Mouse (Mus musculus) right cerebral cortex, postnatal 4 days (tissue): ENCODE results near the gene Aurkaip1.
"Not testable (repeated sequence)": the region's sequence is repeated elsewhere in the genome, so short reads cannot be mapped to it uniquely, and the experiment has no call there.

ENCODE experiments used
- DNase-seq: peaks from one replicate; pipeline ENCODE4 v3.0.0-alpha.2; 2022

Gene Aurkaip1

GRCm38 (mm10) chr4:155831205-155831766 lies at the start of gene Aurkaip1:
Gene Aurkaip1, plus strand, starts transcription at chr4:155831272.
- DNase-seq, result peak; percentile 97

GRCm38 (mm10) chr4:155783486-155784080 lies 47.5 kb upstream of the Aurkaip1 start:
- DNase-seq, result no peak

DNA sequence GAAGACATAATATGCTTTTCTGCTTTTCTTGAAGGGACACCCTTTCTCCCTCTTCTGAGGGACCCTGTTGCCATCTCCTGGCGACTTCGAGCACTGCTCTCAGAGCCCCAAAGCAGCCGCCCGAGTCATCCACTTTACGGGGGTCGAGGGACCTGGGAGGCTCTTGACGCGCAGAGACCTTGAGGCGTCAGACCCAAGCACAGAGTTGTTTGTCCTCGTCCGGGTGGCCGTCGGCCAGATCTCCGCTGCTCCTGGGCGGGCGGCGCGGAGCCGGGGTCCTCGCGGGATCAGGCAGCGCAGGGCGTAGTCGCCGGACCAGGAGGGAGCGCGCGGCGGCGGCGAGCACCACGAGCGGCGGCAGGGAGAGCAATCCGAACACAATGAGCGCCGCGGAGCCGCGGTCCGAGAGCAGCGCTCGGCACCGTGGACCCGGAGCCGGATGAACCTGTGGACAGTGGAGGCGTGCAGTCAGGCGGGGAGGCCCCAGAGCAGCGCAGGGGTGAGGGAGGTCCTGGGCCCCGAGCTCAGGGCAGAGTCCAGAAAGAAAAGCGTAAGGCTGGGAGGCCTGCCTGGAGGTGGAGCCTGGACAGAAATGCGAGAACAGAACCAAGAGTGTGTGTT lies 46.9 kb upstream of the Aurkaip1 start:
- peak; percentile 75 for DNase-seq

GRCm38 (mm10) chr4:155785246-155785645 lies 45.8 kb upstream of the Aurkaip1 start:
- no peak for DNase-seq

- DNase-seq, result no peak
Observed at GRCm38 (mm10) chr4:155785819-155786218, 45.3 kb upstream of the Aurkaip1 start, which contains the start of gene Tmem88b. Gene Tmem88b, minus strand, starts transcription at chr4:155785874.

GRCm38 (mm10) chr4:155788300-155788699 lies 42.8 kb upstream of the Aurkaip1 start:
- no peak for DNase-seq

DNA sequence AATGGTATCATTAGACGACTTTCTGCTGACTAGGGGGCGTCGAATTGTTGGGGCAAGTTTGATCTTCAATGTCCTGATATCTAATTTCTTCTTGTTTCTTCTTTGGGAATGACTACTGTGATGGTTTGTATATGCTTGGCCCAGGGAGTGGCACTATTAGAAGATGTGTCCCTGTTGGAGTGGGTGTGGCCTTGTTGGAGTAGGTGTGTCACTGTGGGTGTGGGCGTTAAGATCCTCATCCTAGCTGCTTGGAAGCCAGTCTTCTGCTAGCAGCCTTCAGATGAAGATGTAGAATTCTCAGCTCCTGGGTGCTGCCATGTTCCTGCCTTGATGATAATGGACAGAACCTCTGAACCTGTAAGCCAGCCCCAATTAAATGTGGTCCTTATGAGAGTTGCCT lies 42.2 kb upstream of the Aurkaip1 start:
- DNase-seq, result not testable (repeated sequence)

DNA sequence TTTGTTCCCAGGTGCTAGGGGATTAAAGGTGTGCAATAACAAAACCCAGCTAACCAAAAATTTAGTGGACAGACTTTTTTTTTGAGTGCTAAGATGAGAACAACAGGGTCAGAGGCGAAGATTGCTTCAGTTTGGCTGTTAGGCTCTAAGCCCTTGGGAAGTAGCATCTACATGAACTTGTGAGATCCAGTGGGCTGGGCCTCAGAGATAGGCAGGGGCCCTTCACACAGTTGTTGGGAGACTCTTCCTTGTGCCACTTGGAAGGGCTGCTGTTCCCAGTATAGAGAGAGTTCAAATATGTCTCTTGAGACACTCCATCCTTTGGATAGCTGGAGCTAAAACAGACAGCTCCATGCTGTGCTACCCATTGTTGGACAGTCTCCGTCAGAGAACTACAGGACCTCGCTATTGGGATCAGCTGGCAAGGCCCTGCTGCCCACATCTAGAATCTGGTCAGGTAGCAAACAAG lies 41.0 kb upstream of the Aurkaip1 start, which contains the start of gene Ankrd65:
Gene Ankrd65, plus strand, starts transcription at position 419 of the 469 bp plus-strand sequence.
- no peak for DNase-seq

- DNase-seq, result no peak
Observed at GRCm38 (mm10) chr4:155790650-155791161, 40.4 kb upstream of the Aurkaip1 start.

- no peak for DNase-seq
Observed at GRCm38 (mm10) chr4:155791240-155791933, 39.7 kb upstream of the Aurkaip1 start.

- DNase-seq, result no peak
Observed at GRCm38 (mm10) chr4:155793730-155794129, 37.3 kb upstream of the Aurkaip1 start.

- DNase-seq, result no peak
Observed at GRCm38 (mm10) chr4:155802075-155802474, 29.0 kb upstream of the Aurkaip1 start.

DNA sequence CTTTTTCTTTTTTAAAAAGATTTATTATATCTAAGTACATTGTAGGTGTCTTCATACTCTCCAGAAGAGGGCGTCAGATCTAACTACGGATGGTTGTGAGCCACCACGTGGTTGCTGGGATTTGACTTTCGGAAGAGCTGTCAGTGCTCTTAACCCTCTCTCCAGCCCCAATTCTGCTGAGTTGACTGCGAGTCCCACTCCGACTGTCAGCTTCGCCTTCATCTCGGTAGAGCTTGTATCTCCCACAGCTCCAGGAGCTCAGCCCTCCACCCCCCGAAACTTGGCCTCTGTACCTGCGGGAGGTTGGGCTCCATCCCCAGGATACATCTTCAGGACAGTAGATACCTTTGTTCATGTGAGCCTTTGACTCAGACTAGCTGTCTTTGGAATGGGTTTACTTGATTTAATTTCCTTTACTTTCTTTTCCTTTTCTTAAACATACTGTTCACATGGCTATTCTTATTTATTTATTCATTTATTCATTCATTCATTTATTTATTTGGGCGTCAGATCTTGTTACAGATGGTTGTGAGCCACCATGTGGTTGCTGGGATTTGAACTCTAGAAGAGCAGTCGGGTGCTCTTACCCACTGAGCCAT lies 28.2 kb upstream of the Aurkaip1 start, which contains the start of gene Mrpl20:
Gene Mrpl20, plus strand, starts transcription at position 138 of the 599 bp plus-strand sequence.
- DNase-seq, result no peak

DNA sequence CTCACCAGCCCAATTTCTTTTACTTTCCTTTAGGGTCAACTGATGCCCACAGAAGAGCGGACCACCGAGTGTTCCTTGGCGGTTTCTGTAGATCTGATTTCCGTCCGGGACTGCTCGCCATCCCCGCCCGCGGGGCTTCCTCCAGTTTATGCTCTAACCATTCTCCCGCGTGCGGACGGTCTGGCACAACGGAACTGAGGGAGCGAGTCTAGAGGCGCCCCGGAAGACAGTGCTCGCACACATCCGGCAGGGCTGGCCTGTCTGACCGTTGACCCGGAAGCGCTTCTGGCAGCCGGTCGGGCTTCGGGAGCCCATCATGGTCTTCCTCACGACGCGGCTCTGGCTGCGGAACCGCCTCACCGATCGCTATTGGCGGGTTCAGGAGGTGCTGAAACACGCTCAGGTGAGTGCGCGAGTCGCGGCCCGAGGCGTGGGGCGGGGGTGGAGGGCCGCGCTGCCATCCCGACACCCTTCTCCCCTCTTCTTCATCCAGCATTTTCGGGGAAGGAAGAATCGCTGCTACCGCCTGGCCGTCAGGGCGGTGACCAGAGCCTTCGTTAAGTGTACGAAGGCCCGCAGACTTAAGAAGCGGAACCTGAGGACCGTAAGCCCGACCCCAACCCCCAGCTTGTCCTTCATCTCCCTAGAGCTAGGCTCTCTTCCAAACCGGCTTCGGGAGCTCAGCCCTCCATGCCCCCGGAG lies 27.6 kb upstream of the Aurkaip1 start:
- peak; percentile 99 for DNase-seq

- DNase-seq, result no peak
Observed at GRCm38 (mm10) chr4:155807841-155808240, 23.2 kb upstream of the Aurkaip1 start.

- peak; percentile 95 for DNase-seq
Observed at GRCm38 (mm10) chr4:155811929-155812664, 19.0 kb upstream of the Aurkaip1 start, which contains the start of gene Ccnl2. Gene Ccnl2, plus strand, starts transcription at chr4:155812489.

- DNase-seq, result peak; percentile 35
Observed at GRCm38 (mm10) chr4:155812665-155813181, 18.3 kb upstream of the Aurkaip1 start.

DNA sequence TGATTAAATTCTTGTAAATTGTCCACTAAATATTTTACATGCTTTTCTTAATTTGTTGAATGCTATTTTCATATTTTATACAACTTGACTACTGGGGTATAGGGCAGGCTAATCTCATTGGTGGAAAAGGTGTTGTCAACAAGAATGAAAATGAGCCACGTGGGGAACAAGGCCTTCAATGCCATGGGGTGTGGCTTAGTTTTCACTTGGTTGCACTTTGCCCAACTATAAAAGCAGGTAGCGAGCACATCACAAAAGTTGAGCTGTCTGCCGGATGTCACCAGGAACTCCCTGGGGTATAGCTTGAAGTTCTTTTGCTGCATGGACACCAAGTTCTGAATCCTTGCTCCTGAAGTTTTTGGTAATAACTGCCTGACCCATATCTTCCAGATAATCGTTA lies 13.5 kb upstream of the Aurkaip1 start:
- DNase-seq, result no peak

DNA sequence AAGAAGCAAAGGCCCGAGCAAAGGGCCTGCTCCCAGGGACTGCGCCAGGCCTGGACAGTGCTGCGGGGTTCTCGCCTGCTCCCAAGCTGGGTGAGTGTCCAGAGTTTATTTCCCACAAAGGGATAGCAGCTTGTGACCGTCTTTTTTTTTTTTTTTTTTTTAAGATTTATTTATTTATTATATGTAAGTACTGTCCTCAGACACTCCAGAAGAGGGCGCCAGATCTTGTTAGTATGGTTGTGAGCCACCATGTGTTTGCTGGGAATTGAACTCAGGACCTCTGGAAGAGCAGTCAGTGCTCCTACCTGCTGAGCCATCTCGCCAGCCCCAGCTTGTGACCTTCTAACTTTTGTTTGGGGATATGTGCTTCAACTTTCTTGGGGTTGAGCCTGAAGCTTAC lies 10.0 kb upstream of the Aurkaip1 start:
- no peak for DNase-seq

GRCm38 (mm10) chr4:155823443-155823842 lies 7.6 kb upstream of the Aurkaip1 start:
- no peak for DNase-seq

DNA sequence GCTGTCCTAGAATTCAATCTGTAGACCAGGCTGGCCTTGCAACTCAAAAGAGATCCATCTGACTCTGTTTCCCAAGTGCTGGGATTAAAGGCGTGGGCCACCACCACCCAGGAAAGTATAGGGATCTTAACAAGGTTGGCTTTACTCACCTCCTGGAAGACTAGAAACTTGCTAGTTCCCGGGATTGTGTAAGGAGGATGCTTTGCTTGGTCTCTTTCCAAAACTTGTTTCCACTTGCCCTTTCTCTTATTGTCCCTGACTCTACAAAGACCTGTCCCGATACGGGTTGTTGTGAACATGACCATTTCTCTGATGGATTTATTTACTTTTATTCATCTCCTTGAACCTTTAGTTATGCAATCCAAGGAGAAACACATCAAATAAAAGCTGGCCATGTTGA lies 1.2 kb upstream of the Aurkaip1 start:
- no peak for DNase-seq
